Mouse (Mus musculus): ENCODE measurements around the gene Cd37. TPM values are rescaled to one million over a fixed set of nuclear protein-coding genes. Genes with fewer than 3 reads are reported as not detected.

Cd37 gene
- total RNA-seq, 1 experiment from 2014 or later, result 41.4 TPM

GRCm38 (mm10) chr7:45235656-45236180 lies 3.2 kb downstream of the Cd37 start:
- no peak for ATAC-seq (replicated peaks; ENCODE audit: low read depth, poor library complexity, severe bottlenecking)

- ATAC-seq (replicated peaks; ENCODE audit: low read depth, poor library complexity, severe bottlenecking), result no peak
These were observed 3.9 kb downstream of the Cd37 start for GRCm38 (mm10) chr7:45234922-45235571.

- no peak for ATAC-seq (replicated peaks; ENCODE audit: low read depth, poor library complexity, severe bottlenecking)
These were observed 4.5 kb downstream of the Cd37 start for GRCm38 (mm10) chr7:45234333-45234841.

- ATAC-seq (replicated peaks; ENCODE audit: low read depth, poor library complexity, severe bottlenecking), result peak; percentile 30
These were observed 5.2 kb downstream of the Cd37 start for GRCm38 (mm10) chr7:45233580-45234332.

- ATAC-seq (replicated peaks; ENCODE audit: low read depth, poor library complexity, severe bottlenecking), result no peak
These were observed 6.0 kb downstream of the Cd37 start for GRCm38 (mm10) chr7:45232716-45233465.

GRCm38 (mm10) chr7:45231941-45232340 lies 7.0 kb downstream of the Cd37 start:
- no peak for ATAC-seq (replicated peaks; ENCODE audit: low read depth, poor library complexity, severe bottlenecking)

GRCm38 (mm10) chr7:45231192-45231591 lies 7.7 kb downstream of the Cd37 start:
- no peak for ATAC-seq (replicated peaks; ENCODE audit: low read depth, poor library complexity, severe bottlenecking)

- ATAC-seq (replicated peaks; ENCODE audit: low read depth, poor library complexity, severe bottlenecking), result 0 out of 2 replicates have a peak, but pooled peaks have one; percentile 26
These were observed 9.3 kb downstream of the Cd37 start for GRCm38 (mm10) chr7:45229459-45230203.

GRCm38 (mm10) chr7:45229046-45229445 lies 9.9 kb downstream of the Cd37 start:
- no peak for ATAC-seq (replicated peaks; ENCODE audit: low read depth, poor library complexity, severe bottlenecking)

GRCm38 (mm10) chr7:45228548-45228947 lies 10.4 kb downstream of the Cd37 start:
- ATAC-seq (replicated peaks; ENCODE audit: low read depth, poor library complexity, severe bottlenecking), result no peak

- ATAC-seq (replicated peaks; ENCODE audit: low read depth, poor library complexity, severe bottlenecking), result no peak
These were observed 12.5 kb downstream of the Cd37 start for GRCm38 (mm10) chr7:45226421-45226820.

GRCm38 (mm10) chr7:45224826-45225225 lies 14.1 kb downstream of the Cd37 start:
- no peak for ATAC-seq (replicated peaks; ENCODE audit: low read depth, poor library complexity, severe bottlenecking)

- ATAC-seq (replicated peaks; ENCODE audit: low read depth, poor library complexity, severe bottlenecking), result no peak
These were observed 17.2 kb downstream of the Cd37 start for GRCm38 (mm10) chr7:45221680-45222079.

GRCm38 (mm10) chr7:45216442-45217183 lies 22.3 kb downstream of the Cd37 start:
- peak; percentile 39; the same call in 1 of the 2 replicates for ATAC-seq (replicated peaks; ENCODE audit: low read depth, poor library complexity, severe bottlenecking)

- ATAC-seq (replicated peaks; ENCODE audit: low read depth, poor library complexity, severe bottlenecking), result no peak
These were observed 23.1 kb downstream of the Cd37 start, which contains the start of gene Tead2 for GRCm38 (mm10) chr7:45215673-45216441. TSS of gene Tead2 (plus strand) at chr7:45215753.

GRCm38 (mm10) chr7:45213708-45214107 lies 25.2 kb downstream of the Cd37 start:
- ATAC-seq (replicated peaks; ENCODE audit: low read depth, poor library complexity, severe bottlenecking), result no peak

GRCm38 (mm10) chr7:45212356-45212755 lies 26.6 kb downstream of the Cd37 start:
- ATAC-seq (replicated peaks; ENCODE audit: low read depth, poor library complexity, severe bottlenecking), result 0 out of 2 replicates have a peak, but pooled peaks have one; percentile 20

- peak; percentile 82 for ATAC-seq (replicated peaks; ENCODE audit: low read depth, poor library complexity, severe bottlenecking)
These were observed 27.1 kb downstream of the Cd37 start, which contains the start of gene Dkkl1 for GRCm38 (mm10) chr7:45211851-45212251. TSS of gene Dkkl1 (minus strand) at chr7:45212147.

All from common myeloid progenitor, adult 5-6 weeks (primary cell).